Mouse (Mus musculus) lung, embryonic 16.5 days (tissue): Measurements from ENCODE around the gene Gm28043. TPM values are rescaled to one million over a fixed set of nuclear protein-coding genes. Genes with fewer than 3 reads are reported as not detected.
"Not testable (repeated sequence)": the region's sequence is repeated elsewhere in the genome, so short reads cannot be mapped to it uniquely, and the experiment has no call there.

Source experiments
- ATAC-seq: fragments of 200-750 bp; cut with Nextera tagmentation; 2 replicates; pipeline ENCODE4 v1.8.0; 2017; ENCODE audit warnings: low read depth, mild to moderate bottlenecking, moderate library complexity
- H3K27ac ChIP-seq: fragments of 300-500 bp; sonication (generic); 2 replicates; pipeline ENCODE4 v1.5.1; 2014; ENCODE audit warnings: mild to moderate bottlenecking, control low read depth, low read length
- H3K27me3 ChIP-seq: fragments of 300-500 bp; sonication (generic); 2 replicates; pipeline ENCODE4 v1.6.1; 2014; ENCODE audit warnings: low read depth, low read length, mixed read lengths; ENCODE audit not compliant: control insufficient read depth, insufficient read depth
- H3K36me3 ChIP-seq: fragments of 300-500 bp; sonication (generic); 2 replicates; pipeline ENCODE4 v1.6.1; 2014; ENCODE audit warnings: low read length; ENCODE audit not compliant: control insufficient read depth, insufficient read depth
- H3K4me1 ChIP-seq: fragments of 300-500 bp; sonication (generic); replicated peaks from 2 replicates; pipeline ENCODE4 v1.6.1; 2014; ENCODE audit warnings: low read length, mixed read lengths; ENCODE audit not compliant: control insufficient read depth, insufficient read depth
- H3K4me2 ChIP-seq: fragments of 300-500 bp; sonication (generic); 2 replicates; pipeline ENCODE4 v1.6.1; 2014; ENCODE audit warnings: low read depth, low read length, control low read depth
- H3K4me3 ChIP-seq: fragments of 300-500 bp; sonication (generic); 2 replicates; pipeline ENCODE4 v1.5.1; 2014; ENCODE audit warnings: mild to moderate bottlenecking, low read length, control low read depth
- H3K9ac ChIP-seq: fragments of 300-500 bp; sonication (generic); 2 replicates; pipeline ENCODE4 v1.6.1; 2014; ENCODE audit warnings: low read length, control low read depth
- H3K9me3 ChIP-seq: fragments of 300-500 bp; sonication (generic); 2 replicates; pipeline ENCODE4 v1.6.1; 2016; ENCODE audit warnings: low read length; ENCODE audit not compliant: control insufficient read depth
- WGBS: fragments of 180-500 bp; shearing (Covaris S2); extraction: QIAGEN DNeasy Blood & Tissue Kit; methylation state at CpG from one replicate; pipeline ENCODE4 v1.1.7; 2014; 5-methylcytosine and 5-hydroxymethylcytosine counted together
- polyA plus RNA-seq: library from polyadenylated mRNA; unstranded; fragments of >200 nt; fragmentation: Nextera tagmentation; extraction: Ambion mirVana; gene quantifications from 2 replicates; pipeline ENCODE4 v1.2.1, GENCODE M21; 2015

The Gm28043 gene
- polyA plus RNA-seq, 1 experiment from 2014 or later: 2.4 TPM

GRCm38 (mm10) chr17:29711076-29711744 lies 96.5 kb downstream of the Gm28043 start:
- H3K36me3 ChIP-seq: no peaks in the 10 kb centered on the region

GRCm38 (mm10) chr17:29711745-29712431 lies 97.2 kb downstream of the Gm28043 start:
- Histone ChIP-seq H3K27me3 (no peaks in the 10 kb centered on the region), H3K27ac (no peak overlapping the region), H3K4me2 (no peak overlapping the region), H3K4me3 (no peak overlapping the region), H3K4me1 (peaks cover 27% of the 10 kb centered on the region), H3K36me3 (no peaks in the 10 kb centered on the region), H3K9me3 (no peaks in the 10 kb centered on the region), H3K9ac (no peak overlapping the region)
- no peak for ATAC-seq
- 60% methylated on average over 8 of the region's 8 CpGs for WGBS

More at GRCm38 (mm10) chr17:29711076-29711744, 96.5 kb downstream of the Gm28043 start:
- no peak overlapping the region for H3K27ac ChIP-seq
- H3K4me3 ChIP-seq: no peak overlapping the region
- no peak overlapping the region for H3K4me2 ChIP-seq
- WGBS: 55% methylated on average over 19 of the region's 19 CpGs
- peaks cover 24% of the 10 kb centered on the region for H3K4me1 ChIP-seq
- no peak overlapping the region for H3K9ac ChIP-seq
- H3K9me3 ChIP-seq: no peaks in the 10 kb centered on the region
- ATAC-seq: no peak
- H3K27me3 ChIP-seq: no peaks in the 10 kb centered on the region

GRCm38 (mm10) chr17:29712565-29712964 lies 97.9 kb downstream of the Gm28043 start:
- Histone ChIP-seq H3K27me3 (no peaks in the 10 kb centered on the region), H3K9ac (no peak overlapping the region), H3K9me3 (no peaks in the 10 kb centered on the region), H3K4me3 (no peak overlapping the region), H3K4me2 (no peak overlapping the region), H3K36me3 (no peaks in the 10 kb centered on the region), H3K4me1 (peaks cover 31% of the 10 kb centered on the region), H3K27ac (no peak overlapping the region)
- no peak for ATAC-seq
- 69% methylated on average over 7 of the region's 7 CpGs for WGBS

- 96% methylated on average over 4 of the region's 4 CpGs for WGBS
- not testable (repeated sequence) for H3K4me2 ChIP-seq, H3K9me3 ChIP-seq, H3K27me3 ChIP-seq, ATAC-seq, H3K36me3 ChIP-seq, H3K4me3 ChIP-seq, H3K9ac ChIP-seq, H3K27ac ChIP-seq
- H3K4me1 ChIP-seq: peaks cover 31% of the 10 kb centered on the region
Observed at GRCm38 (mm10) chr17:29713734-29714133, 99.1 kb downstream of the Gm28043 start.

GRCm38 (mm10) chr17:29716732-29717445 lies 102.2 kb downstream of the Gm28043 start, which contains the start of gene Ccdc167:
Ccdc167 (minus strand) TSS chr17:29717044.
- H3K9me3 ChIP-seq: no peaks in the 10 kb centered on the region
- no peaks in the 10 kb centered on the region for H3K27me3 ChIP-seq
- peak within 1 kb of the TSS; percentile 88 for H3K4me2 ChIP-seq
- peaks cover 18% of the 10 kb centered on the region for H3K4me1 ChIP-seq
- H3K9ac ChIP-seq: peak within 1 kb of the TSS; percentile 74
- 4% methylated on average over 41 of the region's 41 CpGs for WGBS
- peak; percentile 98 for ATAC-seq
- no peaks in the 10 kb centered on the region for H3K36me3 ChIP-seq
- H3K27ac ChIP-seq: no peak within 1 kb of the TSS
- peak within 1 kb of the TSS; percentile 60 for H3K4me3 ChIP-seq

GRCm38 (mm10) chr17:29718660-29719059 lies 104.0 kb downstream of the Gm28043 start:
- H3K4me1 ChIP-seq: peaks cover 16% of the 10 kb centered on the region
- no peak overlapping the region for H3K4me3 ChIP-seq
- WGBS: 89% methylated on average over 8 of the region's 8 CpGs
- no peak overlapping the region for H3K27ac ChIP-seq
- H3K4me2 ChIP-seq: no peak overlapping the region
- H3K36me3 ChIP-seq: no peaks in the 10 kb centered on the region
- no peaks in the 10 kb centered on the region for H3K9me3 ChIP-seq
- no peak overlapping the region for H3K9ac ChIP-seq
- no peaks in the 10 kb centered on the region for H3K27me3 ChIP-seq
- ATAC-seq: no peak

- no peaks in the 10 kb centered on the region for H3K9me3 ChIP-seq
- WGBS: 74% methylated on average over 13 of the region's 13 CpGs
- H3K4me3 ChIP-seq: no peak overlapping the region
- no peak overlapping the region for H3K9ac ChIP-seq
- no peak for ATAC-seq
- H3K4me1 ChIP-seq: peaks cover 16% of the 10 kb centered on the region
- H3K4me2 ChIP-seq: no peak overlapping the region
- H3K27me3 ChIP-seq: no peaks in the 10 kb centered on the region
- H3K36me3 ChIP-seq: no peaks in the 10 kb centered on the region
- no peak overlapping the region for H3K27ac ChIP-seq
Observed at GRCm38 (mm10) chr17:29719628-29720575, 105.2 kb downstream of the Gm28043 start.

- 0 out of 2 replicates have a peak overlapping the region, but pooled peaks have one; percentile 36 for H3K9ac ChIP-seq
- H3K9me3 ChIP-seq: no peaks in the 10 kb centered on the region
- H3K4me1 ChIP-seq: peaks cover 12% of the 10 kb centered on the region
- WGBS: 48% methylated on average over 11 of the region's 11 CpGs
- no peak for ATAC-seq
- H3K4me3 ChIP-seq: no peak overlapping the region
- H3K4me2 ChIP-seq: no peak overlapping the region
- no peaks in the 10 kb centered on the region for H3K36me3 ChIP-seq
- no peak overlapping the region for H3K27ac ChIP-seq
- H3K27me3 ChIP-seq: no peaks in the 10 kb centered on the region
Observed at GRCm38 (mm10) chr17:29720755-29721365, 106.2 kb downstream of the Gm28043 start.
